Mouse (Mus musculus) heart, embryonic 16.5 days (tissue): ENCODE measurements at regions not wholly inside any gene's neighbourhood (a gene's known extent, or its start where the extent isn't known, plus 50 kb on each side); places are given as distances from the start of the nearest gene placed in this dataset.

Experiments used
- ATAC-seq: fragments of 200-750 bp; cut with Nextera tagmentation; replicated peaks from 2 replicates; pipeline ENCODE4 v1.8.0; 2017; ENCODE audit warnings: moderate number of reproducible peaks; ENCODE audit not compliant: insufficient read depth, low FRiP score; ENCODE audit errors: extremely low read depth
- H3K27ac ChIP-seq: fragments of 300-500 bp; sonication (generic); 2 replicates; pipeline ENCODE4 v1.5.1; 2014; ENCODE audit warnings: mild to moderate bottlenecking, low read length, control low read depth, moderate library complexity
- H3K27me3 ChIP-seq: fragments of 300-500 bp; sonication (generic); 2 replicates; pipeline ENCODE4 v1.6.1; 2014; ENCODE audit warnings: low read length, mixed read lengths; ENCODE audit not compliant: control insufficient read depth, insufficient read depth
- H3K36me3 ChIP-seq: fragments of 300-500 bp; sonication (generic); 2 replicates; pipeline ENCODE4 v1.6.1; 2014; ENCODE audit not compliant: control insufficient read depth, insufficient read depth
- H3K4me1 ChIP-seq: fragments of 300-500 bp; sonication (generic); 2 replicates; pipeline ENCODE4 v1.6.1; 2014; ENCODE audit warnings: low read length, mixed read lengths; ENCODE audit not compliant: control insufficient read depth, insufficient read depth
- H3K4me2 ChIP-seq: fragments of 300-500 bp; sonication (generic); 2 replicates; pipeline ENCODE4 v1.6.1; 2014; ENCODE audit warnings: low read depth, mild to moderate bottlenecking, control low read depth, low read length
- H3K4me3 ChIP-seq: fragments of 300-500 bp; sonication (generic); 2 replicates; pipeline ENCODE4 v1.5.1; 2014; ENCODE audit warnings: mild to moderate bottlenecking, control low read depth, low read length
- H3K9ac ChIP-seq: fragments of 300-500 bp; sonication (generic); 2 replicates; pipeline ENCODE4 v1.6.1; 2014; ENCODE audit warnings: low read length, control low read depth
- H3K9me3 ChIP-seq: fragments of 300-500 bp; sonication (generic); replicated peaks from 2 replicates; pipeline ENCODE4 v1.6.1; 2016; ENCODE audit warnings: low read length; ENCODE audit not compliant: control insufficient read depth
- WGBS: fragments of 180-500 bp; shearing (Covaris S2); extraction: QIAGEN DNeasy Blood & Tissue Kit; methylation state at CpG from one replicate; pipeline ENCODE4 v1.1.7; 2014; 5-methylcytosine and 5-hydroxymethylcytosine counted together

DNA sequence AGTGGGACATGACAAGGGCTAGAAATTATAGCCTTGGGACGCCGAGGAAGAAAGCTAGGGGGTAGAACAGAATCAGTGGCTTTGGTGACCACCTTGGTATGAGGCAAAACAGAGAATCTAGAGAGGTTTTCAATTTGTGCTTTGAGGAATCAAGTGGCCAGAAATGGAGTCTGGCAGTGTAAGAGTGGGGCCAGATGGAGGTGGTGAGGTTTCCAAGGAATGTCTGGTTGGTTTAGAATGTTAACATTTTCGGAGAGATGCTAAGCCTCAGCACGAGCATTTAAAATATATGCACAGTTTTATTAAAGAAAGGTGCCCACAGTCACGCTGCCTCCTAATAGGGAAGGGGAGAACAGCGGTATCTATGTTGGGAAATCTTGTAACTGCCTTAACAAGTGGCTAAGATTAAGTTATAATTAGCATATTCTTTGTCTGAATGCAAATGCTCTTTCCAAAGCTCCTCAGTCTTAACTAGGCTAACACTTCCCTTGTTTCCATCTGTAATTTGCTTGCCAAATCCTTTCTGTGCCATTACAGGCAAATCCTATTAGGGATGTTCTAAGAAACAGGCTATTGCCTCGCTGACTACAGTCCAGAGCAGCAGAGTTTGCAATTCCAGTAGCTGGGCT is 117.9 kb upstream of the Pbx1 start:
- H3K9me3 ChIP-seq = no peaks in the 10 kb centered on the region
- no peak for ATAC-seq
- no peaks in the 10 kb centered on the region for H3K27me3 ChIP-seq
- peaks cover 2% of the 10 kb centered on the region for H3K4me1 ChIP-seq
- 67% methylated on average over 7 of the region's 7 CpGs for WGBS
- no peak overlapping the region for H3K4me2 ChIP-seq
- H3K4me3 ChIP-seq = no peak overlapping the region
- no peak overlapping the region for H3K27ac ChIP-seq
- no peak overlapping the region for H3K9ac ChIP-seq
- no peaks in the 10 kb centered on the region for H3K36me3 ChIP-seq

DNA sequence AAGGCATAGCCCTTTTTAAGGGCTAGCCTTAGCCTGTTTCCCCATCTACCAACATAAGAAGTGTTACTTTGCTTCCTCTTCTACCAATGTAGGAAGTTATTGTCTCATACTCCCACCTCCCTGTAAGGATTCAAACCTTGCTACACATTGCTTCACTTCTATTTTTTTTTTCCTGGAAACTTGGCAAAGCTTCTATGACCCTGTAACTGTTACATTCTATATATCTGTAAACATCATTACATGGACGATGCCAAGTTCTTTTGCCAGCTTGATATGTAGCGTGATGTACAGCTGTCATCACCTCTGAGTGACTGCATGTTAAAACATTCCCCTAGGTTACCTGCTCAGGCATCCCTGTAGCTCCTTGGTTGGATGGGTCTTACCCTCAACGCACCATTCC is 114.1 kb upstream of the Pbx1 start:
- WGBS = 75% methylated on average over 3 of the region's 3 CpGs
- no peak for ATAC-seq

DNA sequence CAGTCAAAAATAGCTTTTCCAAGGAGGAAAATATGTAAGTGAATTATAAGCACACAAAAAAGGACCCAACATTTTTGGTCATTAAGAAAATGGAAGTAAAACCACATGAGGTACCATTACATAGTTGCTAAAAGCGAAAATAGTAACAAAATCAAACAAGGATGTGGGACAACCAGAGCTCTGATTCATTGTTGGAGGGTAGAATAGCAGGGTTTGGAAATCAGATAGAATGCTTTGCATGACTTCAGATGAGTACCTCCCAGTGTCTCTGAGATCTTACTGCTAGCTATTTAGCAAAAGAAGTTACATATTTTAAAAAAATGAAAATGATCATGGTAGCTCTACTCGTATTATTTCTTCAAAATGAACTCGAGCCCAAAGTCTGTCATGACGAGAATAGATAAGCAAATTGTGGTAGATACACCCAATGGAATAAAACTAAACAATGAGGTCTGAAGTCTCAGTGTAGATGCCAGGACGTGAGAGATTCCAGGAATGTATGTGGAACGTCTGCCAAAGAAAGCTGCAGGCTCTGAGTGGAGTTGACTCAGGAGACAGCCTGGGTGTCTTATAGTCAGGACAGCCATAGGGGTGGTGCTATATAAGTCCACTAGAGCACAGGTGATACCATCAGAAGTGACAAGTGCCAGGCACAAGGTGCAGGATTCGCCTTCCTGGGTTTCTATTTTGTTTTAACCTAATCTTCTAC is 113.2 kb upstream of the Pbx1 start:
- Histone ChIP-seq H3K27ac (no peak overlapping the region), H3K27me3 (no peaks in the 10 kb centered on the region), H3K4me2 (no peak overlapping the region), H3K4me1 (peaks cover 2% of the 10 kb centered on the region), H3K4me3 (no peak overlapping the region), H3K36me3 (no peaks in the 10 kb centered on the region), H3K9me3 (no peaks in the 10 kb centered on the region), H3K9ac (no peak overlapping the region)
- 37% methylated on average over 7 of the region's 7 CpGs for WGBS
- peak; percentile 60; the same call in 1 of the 2 replicates for ATAC-seq

More for the DNA sequence above, 114.1 kb upstream of the Pbx1 start:
- Histone ChIP-seq H3K4me3 (no peak overlapping the region), H3K4me1 (peaks cover 2% of the 10 kb centered on the region), H3K27me3 (no peaks in the 10 kb centered on the region), H3K9me3 (no peaks in the 10 kb centered on the region), H3K27ac (no peak overlapping the region), H3K9ac (no peak overlapping the region), H3K36me3 (no peaks in the 10 kb centered on the region), H3K4me2 (no peak overlapping the region)

DNA sequence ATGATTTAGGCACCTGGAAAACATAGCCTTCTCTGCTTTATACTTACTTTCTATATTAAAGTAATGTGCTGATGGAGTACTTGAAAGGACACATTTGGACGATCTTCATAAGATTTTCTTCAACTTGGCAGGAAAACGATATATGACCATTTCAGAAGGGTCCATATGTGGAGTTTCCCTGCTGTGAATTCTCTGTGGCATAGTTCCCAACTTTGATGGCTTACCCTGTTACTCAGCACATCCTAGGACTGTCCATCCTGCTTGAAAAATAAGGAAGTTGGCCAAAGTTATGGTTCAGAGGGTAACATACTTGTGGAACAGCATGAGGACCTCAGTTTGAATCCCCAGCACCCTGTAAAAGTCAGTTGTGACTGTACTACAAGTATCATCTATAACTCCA is 109.2 kb upstream of the Pbx1 start:
- Histone ChIP-seq H3K36me3 (no peaks in the 10 kb centered on the region), H3K27me3 (no peaks in the 10 kb centered on the region), H3K4me2 (no peak overlapping the region), H3K9ac (no peak overlapping the region), H3K9me3 (no peaks in the 10 kb centered on the region), H3K27ac (no peak overlapping the region), H3K4me3 (no peak overlapping the region), H3K4me1 (peaks cover 2% of the 10 kb centered on the region)
- 76% methylated on average over 2 of the region's 2 CpGs for WGBS
- ATAC-seq = no peak

GRCm38 (mm10) chr1:168518087-168518486 is 86.0 kb upstream of the Pbx1 start:
- Histone ChIP-seq H3K4me2 (no peak overlapping the region), H3K4me3 (no peak overlapping the region), H3K9me3 (no peaks in the 10 kb centered on the region; the same call in 1 of the 2 replicates), H3K36me3 (no peaks in the 10 kb centered on the region), H3K4me1 (no peaks in the 10 kb centered on the region), H3K27me3 (no peaks in the 10 kb centered on the region), H3K27ac (no peak overlapping the region), H3K9ac (no peak overlapping the region)
- no peak for ATAC-seq
- 89% methylated on average over 6 of the region's 6 CpGs for WGBS

GRCm38 (mm10) chr1:168506326-168506725 is 74.3 kb upstream of the Pbx1 start:
- H3K27me3 ChIP-seq = no peaks in the 10 kb centered on the region
- H3K9me3 ChIP-seq = no peaks in the 10 kb centered on the region
- ATAC-seq = no peak
- H3K36me3 ChIP-seq = no peaks in the 10 kb centered on the region
- WGBS = 54% methylated on average over 1 of the region's 1 CpGs
- no peak overlapping the region for H3K4me2 ChIP-seq
- 0 out of 2 replicates have a peak, but pooled peaks cover 3% of the 10 kb centered on the region for H3K4me1 ChIP-seq
- H3K27ac ChIP-seq = no peak overlapping the region
- no peak overlapping the region for H3K9ac ChIP-seq
- H3K4me3 ChIP-seq = no peak overlapping the region

GRCm38 (mm10) chr1:168504773-168505172 is 72.7 kb upstream of the Pbx1 start:
- Histone ChIP-seq H3K4me2 (no peak overlapping the region), H3K4me1 (0 out of 2 replicates have a peak, but pooled peaks cover 3% of the 10 kb centered on the region), H3K36me3 (no peaks in the 10 kb centered on the region), H3K4me3 (no peak overlapping the region), H3K27ac (no peak overlapping the region), H3K27me3 (no peaks in the 10 kb centered on the region), H3K9ac (no peak overlapping the region), H3K9me3 (no peaks in the 10 kb centered on the region)
- no peak for ATAC-seq
- 57% methylated on average over 9 of the region's 9 CpGs for WGBS

GRCm38 (mm10) chr1:168502266-168502665 is 70.2 kb upstream of the Pbx1 start:
- WGBS = 19% methylated on average over 7 of the region's 7 CpGs
- Histone ChIP-seq H3K27ac (peak overlapping the region; percentile 34; the same call in 1 of the 2 replicates), H3K27me3 (no peaks in the 10 kb centered on the region), H3K4me3 (no peak overlapping the region), H3K4me1 (0 out of 2 replicates have a peak, but pooled peaks cover 3% of the 10 kb centered on the region), H3K4me2 (peak overlapping the region; percentile 44), H3K36me3 (no peaks in the 10 kb centered on the region), H3K9ac (no peak overlapping the region), H3K9me3 (no peaks in the 10 kb centered on the region)
- ATAC-seq = peak; percentile 67
